Mouse (Mus musculus): ENCODE measurements around the gene Cfap97d2.
"Not testable (repeated sequence)": the region's sequence is repeated elsewhere in the genome, so short reads cannot be mapped to it uniquely, and the experiment has no call there.

Gene Cfap97d2

DNA sequence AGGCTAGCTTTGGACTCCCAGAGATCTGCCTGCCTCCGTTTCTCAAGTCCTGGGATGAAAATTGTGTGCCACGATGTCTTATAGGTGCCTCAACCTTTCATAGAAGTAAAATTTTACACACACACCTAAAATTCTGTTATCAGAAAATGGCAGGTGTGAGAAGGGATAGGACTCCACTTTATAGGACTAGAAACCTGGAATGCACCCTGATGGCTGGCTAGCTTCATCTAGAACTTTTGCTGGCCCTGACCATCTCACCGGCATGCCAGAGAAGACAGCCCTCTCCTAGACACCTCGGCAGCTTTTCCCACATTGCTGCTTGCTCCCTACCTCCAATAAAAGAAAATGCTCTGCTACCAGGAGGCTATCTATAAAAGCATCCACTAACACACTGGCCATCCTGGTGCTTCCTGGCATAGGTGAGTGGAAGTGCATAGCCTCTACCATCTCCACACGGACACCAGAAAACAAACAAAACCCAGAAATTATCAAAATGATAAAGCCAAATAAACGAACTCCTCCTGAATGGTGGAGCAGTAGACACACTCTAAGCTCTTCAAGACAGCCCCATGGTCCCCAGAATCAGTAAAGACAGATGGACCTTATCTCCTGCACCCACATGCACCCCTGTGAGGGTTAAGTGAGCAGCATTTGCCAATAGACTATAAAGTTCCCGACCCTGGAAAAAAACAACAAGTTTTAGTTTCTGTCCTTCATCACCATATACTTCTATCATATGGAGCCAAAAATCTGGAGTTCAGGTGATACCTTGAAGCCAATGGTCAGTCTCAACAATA is 35.3 kb downstream of the Cfap97d2 start:
- in situ Hi-C loops (cut with MboI; ENCODE audit: low sequenced_read_pairs) = no loop called here

DNA sequence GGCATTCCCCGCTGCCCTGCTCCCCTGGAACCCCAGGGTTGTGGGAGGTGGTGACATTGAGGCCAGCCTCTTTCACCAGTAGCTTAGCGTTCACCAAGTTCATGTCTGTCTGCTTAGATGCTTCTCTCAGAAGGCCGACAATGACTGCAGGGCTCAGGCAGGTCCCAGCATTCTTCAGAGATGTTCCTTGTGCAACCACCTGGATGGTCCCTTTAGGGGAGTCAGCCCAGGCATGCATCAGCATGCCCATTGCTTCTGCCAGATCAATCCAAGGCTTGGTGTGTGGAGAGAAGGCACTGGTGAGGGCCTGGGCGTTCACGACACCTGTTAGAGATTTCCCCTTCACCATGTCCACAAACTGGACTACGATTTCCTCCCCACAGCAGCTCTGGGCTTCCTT is 40.5 kb downstream of the Cfap97d2 start:
- in situ Hi-C loops (cut with MboI; ENCODE audit: low sequenced_read_pairs) = not testable (repeated sequence)

DNA sequence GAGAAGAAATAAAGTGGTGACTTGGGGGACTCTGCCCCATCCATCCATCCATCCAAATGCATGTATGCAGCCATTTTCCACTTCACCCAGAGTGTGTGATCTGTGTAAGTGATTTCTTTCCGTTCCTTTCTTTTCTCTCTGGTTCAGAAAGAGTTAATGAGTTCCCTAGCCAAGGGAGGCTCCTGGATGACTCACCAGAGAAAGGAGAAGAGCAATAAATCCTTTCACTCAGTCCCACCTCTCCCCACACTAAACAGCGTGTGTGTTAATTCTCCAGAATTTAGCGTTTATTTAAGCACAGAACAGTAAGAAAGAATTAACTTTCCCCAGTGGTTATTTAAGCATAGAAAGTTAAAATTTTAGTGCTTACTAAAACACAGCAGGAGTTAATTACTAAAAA is 41.9 kb downstream of the Cfap97d2 start:
- in situ Hi-C loops (cut with MboI; ENCODE audit: low sequenced_read_pairs) = no loop called here

DNA sequence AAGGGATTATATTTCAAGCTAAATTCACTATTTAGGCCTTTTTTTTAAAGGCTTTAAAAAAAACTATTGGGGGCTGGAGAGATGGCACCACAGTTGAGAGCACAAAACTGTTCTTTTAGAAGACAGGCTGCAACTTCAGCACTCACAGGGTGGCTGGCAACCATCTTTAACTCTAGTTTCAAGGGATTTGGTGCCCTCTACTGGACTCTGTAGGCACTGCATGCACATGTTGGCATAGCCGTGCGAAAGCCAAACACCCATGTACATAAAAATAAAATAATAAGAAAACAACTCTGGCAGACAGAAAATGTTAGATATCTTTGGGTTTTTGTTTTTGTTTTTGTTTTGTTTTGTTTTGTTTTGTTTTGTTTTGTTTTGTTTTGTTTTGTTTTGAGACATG is 48.0 kb downstream of the Cfap97d2 start:
- in situ Hi-C loops (cut with MboI; ENCODE audit: low sequenced_read_pairs) = loop anchor here (10.0 kb wide), 1 partner anchor 199 kb away; no protein-coding TSS in a partner anchor

DNA sequence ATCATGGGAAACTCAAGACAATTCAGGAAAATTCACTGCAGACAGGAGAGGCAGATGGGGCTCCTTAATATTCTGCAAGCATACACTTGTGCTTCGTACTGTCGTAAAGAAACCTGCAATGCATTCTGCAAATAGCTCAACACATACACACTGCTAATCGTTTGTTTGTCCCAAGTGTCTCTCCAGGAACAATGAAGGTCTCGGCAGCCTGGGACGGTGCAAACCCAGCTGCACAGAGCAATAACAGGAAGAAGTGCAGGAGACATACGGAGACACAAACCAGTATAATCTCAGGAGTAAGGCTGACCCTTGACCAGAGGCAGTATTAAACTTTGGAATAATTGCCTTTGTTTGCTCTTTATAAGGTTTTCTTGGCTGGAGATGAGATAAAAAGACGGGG is 50.8 kb downstream of the Cfap97d2 start:
- in situ Hi-C loops (cut with MboI; ENCODE audit: low sequenced_read_pairs) = loop anchor here (10.0 kb wide), 1 partner anchor 202 kb away; no protein-coding TSS in a partner anchor

DNA sequence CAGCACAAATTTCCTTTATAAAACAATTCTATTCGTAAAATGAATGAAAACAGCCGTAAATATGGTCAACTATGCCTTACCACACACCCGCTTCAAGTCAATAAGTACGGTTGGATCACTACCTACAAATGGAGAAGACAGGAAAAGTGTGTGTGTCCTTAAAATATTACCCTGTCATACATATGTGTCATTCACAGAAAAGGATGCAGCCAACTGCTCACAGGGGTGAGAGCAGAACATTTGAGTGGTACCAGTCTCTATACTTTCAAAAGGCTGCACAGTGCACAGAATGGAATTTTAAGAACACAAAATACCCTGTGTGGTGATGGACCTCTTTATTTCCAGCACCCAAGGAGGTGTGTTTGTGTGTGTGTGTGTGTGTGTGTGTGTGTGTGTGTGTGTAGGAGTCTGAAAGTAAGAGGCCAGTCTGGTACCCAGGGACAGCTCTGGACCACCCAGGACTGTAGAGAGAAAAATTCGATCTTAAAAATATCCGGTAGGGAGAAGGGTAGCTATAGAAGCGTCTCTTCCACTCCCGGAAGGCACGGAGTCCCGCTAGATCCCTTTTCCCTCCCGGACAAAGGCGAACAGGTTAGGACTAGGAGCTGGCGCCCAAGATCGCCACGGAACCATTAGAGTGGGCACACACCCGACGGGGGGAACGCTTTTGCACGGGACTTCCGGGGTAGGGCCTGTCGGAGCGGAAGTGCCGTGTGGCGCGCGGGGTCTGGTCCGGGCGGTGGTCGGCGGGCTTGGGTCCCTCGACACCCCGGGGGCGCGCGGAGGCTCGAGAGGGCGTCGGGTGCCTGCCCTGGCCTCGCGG is 51.5 kb downstream of the Cfap97d2 start, which contains the start of gene Cdc16:
TSS of gene Cdc16 (plus strand) at position 695 of the 823 bp plus-strand sequence.
- in situ Hi-C loops (cut with MboI; ENCODE audit: low sequenced_read_pairs) = loop anchor here (10.0 kb wide), 1 partner anchor 202 kb away; no protein-coding TSS in a partner anchor

DNA sequence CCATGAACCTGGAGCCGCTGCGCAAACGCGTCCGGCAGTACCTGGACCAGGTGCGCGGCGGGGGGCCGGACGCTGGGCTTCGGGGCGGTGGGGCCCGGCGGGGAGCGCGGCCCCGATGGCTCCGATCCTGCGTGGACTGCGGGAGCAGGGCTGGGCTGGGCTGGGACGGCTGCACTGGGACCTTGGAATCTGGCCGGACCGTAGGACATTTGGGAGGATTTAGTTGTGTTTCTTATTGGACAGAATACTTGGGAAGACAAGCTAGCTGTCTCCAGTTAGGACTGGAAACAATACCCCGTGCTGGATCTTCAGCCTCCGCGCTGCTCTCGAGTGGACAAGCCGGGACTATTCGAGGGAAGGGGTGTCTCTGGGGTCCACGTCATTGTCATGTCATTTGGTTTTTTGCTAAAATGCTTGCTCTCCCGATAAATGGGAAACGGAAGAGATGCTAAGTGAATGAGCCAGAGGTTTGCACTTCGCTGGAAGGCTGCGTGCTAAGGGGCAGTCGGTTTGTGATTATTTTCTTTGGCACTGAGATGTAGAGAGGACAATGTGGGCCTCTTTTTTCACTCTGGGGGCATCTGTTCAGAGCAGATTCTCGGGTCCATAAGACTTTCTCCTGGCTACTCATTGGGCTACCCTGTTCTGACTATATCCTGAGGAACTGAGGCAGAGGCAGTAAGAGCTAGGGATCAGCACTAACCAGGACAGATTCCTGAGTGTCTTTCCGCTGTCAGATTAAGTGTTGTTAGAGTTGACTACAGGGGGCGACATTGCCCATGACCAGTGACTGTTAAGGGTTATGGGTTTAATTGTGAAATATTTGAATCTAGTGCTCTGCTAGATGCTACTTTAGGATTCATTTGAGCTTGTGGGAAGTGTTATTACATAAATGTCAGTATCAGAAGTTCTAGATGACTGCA is 52.4 kb downstream of the Cfap97d2 start:
- in situ Hi-C loops (cut with MboI; ENCODE audit: low sequenced_read_pairs) = loop anchor here (10.0 kb wide), 1 partner anchor 203 kb away; no protein-coding TSS in a partner anchor

DNA sequence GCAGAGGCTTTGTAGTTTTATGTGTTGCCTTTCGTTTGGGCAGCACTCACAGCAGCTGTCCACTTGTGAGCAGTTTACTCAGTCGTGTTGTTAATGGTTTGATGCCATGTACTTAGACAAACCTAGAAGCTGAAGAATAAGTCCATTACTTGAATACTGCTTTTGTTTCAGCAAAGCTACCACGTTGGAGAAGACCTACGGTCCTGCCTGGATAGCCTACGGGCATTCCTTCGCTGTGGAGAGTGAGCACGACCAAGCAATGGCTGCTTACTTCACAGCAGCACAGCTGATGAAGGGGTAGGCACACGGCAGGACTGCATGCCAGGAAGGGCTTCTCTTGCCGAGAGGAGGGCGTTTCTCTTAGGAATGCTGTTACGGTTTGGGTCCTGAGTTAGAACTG is 63.5 kb downstream of the Cfap97d2 start:
- in situ Hi-C loops (cut with MboI; ENCODE audit: low sequenced_read_pairs) = no loop called here

DNA sequence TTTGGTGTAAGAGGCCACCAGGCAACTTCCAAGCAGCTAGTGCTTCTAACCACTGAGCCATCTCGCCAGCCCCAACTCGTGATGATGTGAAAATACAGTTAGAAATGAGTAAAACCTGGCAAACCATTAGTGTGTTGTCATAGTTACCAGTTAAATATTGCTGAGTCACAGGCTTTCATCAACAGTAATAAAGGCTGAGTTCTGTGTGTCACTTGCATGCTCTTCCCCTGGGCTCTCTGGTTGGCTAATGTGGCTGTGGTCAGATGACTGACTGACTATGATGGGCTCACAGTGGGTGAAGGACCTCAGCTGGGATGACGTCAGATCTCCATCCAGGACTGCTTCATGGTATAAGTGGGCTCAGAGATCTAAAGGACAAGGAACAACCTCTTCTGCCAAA is 74.8 kb downstream of the Cfap97d2 start:
- in situ Hi-C loops (cut with MboI; ENCODE audit: low sequenced_read_pairs) = no loop called here

DNA sequence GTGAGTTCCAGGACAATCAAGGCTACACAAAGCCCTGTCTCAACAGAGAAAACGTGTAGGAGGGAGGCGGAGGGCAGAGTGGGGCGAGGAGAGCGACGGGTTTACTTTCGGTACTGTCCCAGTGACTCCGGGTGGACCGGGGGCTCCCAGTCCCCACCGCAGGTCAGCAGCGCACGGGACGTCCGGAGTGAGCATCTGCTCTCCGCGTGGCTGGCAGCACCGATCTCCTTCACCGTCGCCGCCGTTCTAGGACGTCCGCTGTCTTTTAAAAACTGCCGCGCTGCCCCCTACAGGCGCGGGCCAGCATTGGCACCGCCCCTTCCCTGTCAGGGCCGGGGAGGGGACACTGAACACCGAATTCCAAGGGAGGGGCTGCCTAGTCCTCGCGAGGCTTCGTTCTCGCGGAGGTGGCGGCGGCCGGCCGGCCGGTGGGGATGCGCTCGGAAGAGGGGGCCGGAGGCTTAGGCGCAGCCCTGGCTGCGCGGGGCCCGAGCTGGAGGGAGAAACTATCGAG is 79.6 kb downstream of the Cfap97d2 start, which contains the start of gene Upf3a:
TSS of gene Upf3a (plus strand) at position 366 of the 514 bp plus-strand sequence.
- in situ Hi-C loops (cut with MboI; ENCODE audit: low sequenced_read_pairs) = no loop called here

DNA sequence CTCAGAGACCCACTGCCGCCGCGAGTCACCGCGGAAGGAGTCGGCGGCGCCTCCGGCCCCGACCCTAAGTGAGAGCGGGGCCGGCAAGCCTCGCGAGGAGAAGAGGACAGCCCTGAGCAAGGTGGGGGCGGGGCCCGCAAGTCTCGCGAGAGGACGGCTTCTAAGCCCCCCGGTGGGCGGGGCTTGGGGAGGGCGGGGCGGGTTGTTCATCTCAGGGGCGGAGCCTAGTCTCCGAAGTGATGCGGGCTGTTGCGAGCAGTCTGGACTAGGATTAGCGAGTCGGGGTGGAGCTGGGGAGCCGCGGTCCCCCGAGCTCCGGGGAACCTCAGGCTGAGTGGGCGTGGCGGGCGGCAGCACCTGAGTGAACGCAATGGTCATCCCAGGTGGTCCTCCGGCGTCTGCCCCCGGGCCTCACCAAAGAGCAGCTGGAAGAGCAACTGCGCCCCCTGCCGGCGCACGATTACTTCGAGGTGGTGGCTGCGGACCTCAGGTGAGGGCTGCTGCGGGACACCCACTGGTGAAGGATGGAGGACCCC is 80.1 kb downstream of the Cfap97d2 start:
- in situ Hi-C loops (cut with MboI; ENCODE audit: low sequenced_read_pairs) = no loop called here

DNA sequence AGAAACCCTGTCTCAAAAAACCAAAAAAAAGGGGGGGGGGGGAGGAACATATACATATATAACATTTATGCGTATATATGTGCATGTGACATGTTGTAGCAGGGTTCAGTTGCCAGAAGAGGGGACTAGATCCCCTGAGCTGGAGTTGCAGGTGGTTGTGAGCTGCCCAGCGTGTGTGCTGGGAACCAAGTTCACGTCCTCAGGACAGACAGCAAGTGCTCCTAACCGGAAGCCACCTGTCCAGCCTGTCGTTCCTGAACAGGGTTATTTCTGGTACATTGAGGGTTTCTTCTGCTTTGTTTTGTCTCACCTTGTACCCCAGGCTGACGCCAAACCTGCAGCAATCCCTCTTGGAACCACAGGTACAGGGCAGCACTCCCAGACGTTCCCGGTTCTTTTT is 83.9 kb downstream of the Cfap97d2 start:
- in situ Hi-C loops (cut with MboI; ENCODE audit: low sequenced_read_pairs) = no loop called here

Measured in CH12F3 (cell line).